In the genomic region with DNA sequence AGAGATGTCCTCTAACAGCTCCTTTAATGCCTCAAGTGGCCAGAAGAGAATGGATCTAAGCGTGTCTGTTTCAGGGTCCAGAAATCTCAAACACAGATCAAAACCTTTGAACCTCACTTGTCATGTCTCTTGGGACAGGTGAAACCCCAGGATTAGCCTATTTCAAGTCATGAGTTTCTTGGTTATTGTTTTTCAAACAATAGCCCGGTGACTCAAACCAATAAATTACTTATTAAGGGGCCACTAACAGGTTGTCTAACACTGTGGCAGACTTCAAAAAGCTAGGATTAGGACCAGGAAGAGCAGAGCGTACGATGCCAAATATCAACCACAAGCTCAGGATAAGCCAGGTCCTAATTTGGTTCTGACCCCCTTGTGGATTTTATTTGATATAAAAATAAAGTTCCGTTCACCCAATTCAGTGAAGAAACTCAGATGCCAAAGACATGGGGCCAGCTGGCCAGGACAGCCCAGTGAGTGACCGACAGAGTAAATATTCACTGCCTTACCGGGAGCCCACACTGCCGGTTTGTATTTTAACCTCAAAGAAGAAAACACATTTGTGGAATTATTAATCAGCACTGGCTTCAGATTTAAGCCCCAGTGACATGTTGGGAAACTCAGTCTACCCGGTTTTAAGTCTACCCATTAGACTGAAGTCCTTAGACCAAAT, we compare ENCODE assay signal across 29 mouse cellular contexts. TPM values are rescaled to one million over a fixed set of nuclear protein-coding genes. Genes with fewer than 3 reads are reported as not detected.
DNase-seq lines count a peak whose midpoint lies in the region; ATAC-seq and TF ChIP-seq lines count a peak whose summit lies in the region.
"Had no signal": no experiment of that assay in that cellular context is flagged by ENCODE, and none has a peak within 500 bp of the region (broad histone marks: within the 10 kb centered on the region; RNA-seq: fewer than 3 reads in every experiment).

No protein-coding gene starts in this region.

- H3K27ac ChIP-seq in liver, embryonic 15.5 days (replicated peaks), result no peak overlapping the region
- H3K27ac ChIP-seq in liver, embryonic 11.5 days (ENCODE audit: low read depth, low read length), result no peak overlapping the region
- no peak overlapping the region for H3K27ac ChIP-seq in intestine, postnatal 0 days (ENCODE audit: low read depth, low read length)
- peak overlapping the region; percentile 54 for H3K27ac ChIP-seq in kidney, postnatal 0 days
- no peak overlapping the region for H3K27ac ChIP-seq in hindbrain, embryonic 12.5 days
- H3K27ac ChIP-seq: embryonic facial prominence, embryonic 13.5 days; forebrain, embryonic 12.5 days; hindbrain, embryonic 10.5 days; hindbrain, postnatal 0 days; left cerebral cortex, adult 2 months; limb, embryonic 15.5 days; midbrain, embryonic 15.5 days; neural tube, embryonic 12.5 days; stomach, embryonic 15.5 days had no signal

- no peak for DNase-seq in liver, embryonic 11.5 days (ENCODE audit: low spot score)
- DNase-seq in kidney, postnatal 0 days (ENCODE audit: low spot score), result no peak
- DNase-seq in yolk sac, embryonic 10.5 days (ENCODE audit: low spot score), result peak; percentile 75
- no peak for DNase-seq in heart, adult 8-10 months (ENCODE audit: low spot score)
- DNase-seq in MN1 (ENCODE audit: low spot score), result no peak
- DNase-seq: adrenal gland, adult 2 months; cerebellum, adult 2 months; cerebellum, postnatal 25 days; embryo, embryonic 11 days; layer of hippocampus, adult 9-11 months; lung, postnatal 4 days; right cerebral cortex, adult 18-20 months; right cerebral cortex, postnatal 4 days; thymus, adult 18-20 months; thymus, postnatal 36 days had no signal

- no peaks in the 10 kb centered on the region for H3K9me3 ChIP-seq in liver, embryonic 15.5 days (replicated peaks)
- H3K9me3 ChIP-seq in liver, embryonic 11.5 days (ENCODE audit: control insufficient read depth, low read length), result no peaks in the 10 kb centered on the region
- H3K9me3 ChIP-seq in intestine, postnatal 0 days (ENCODE audit: control insufficient read depth), result no peaks in the 10 kb centered on the region
- H3K9me3 ChIP-seq in kidney, postnatal 0 days (replicated peaks; ENCODE audit: low read length), result no peaks in the 10 kb centered on the region
- H3K9me3 ChIP-seq in hindbrain, embryonic 12.5 days (replicated peaks), result no peaks in the 10 kb centered on the region
- H3K9me3 ChIP-seq: embryonic facial prominence, embryonic 13.5 days; forebrain, embryonic 12.5 days; hindbrain, embryonic 10.5 days; limb, embryonic 15.5 days; midbrain, embryonic 15.5 days; neural tube, embryonic 12.5 days; stomach, embryonic 15.5 days had no signal

- H3K4me1 ChIP-seq in liver, embryonic 15.5 days (replicated peaks), result peaks cover 29% of the 10 kb centered on the region
- peaks cover 3% of the 10 kb centered on the region; the same call in 1 of the 2 replicates for H3K4me1 ChIP-seq in liver, embryonic 11.5 days (replicated peaks; ENCODE audit: control insufficient read depth, insufficient read depth, low read length)
- H3K4me1 ChIP-seq in intestine, postnatal 0 days (replicated peaks; ENCODE audit: control insufficient read depth, insufficient read depth, low read length), result no peaks in the 10 kb centered on the region
- H3K4me1 ChIP-seq in kidney, postnatal 0 days (replicated peaks; ENCODE audit: insufficient read depth, low read length), result peaks cover 16% of the 10 kb centered on the region; the same call in 1 of the 2 replicates
- H3K4me1 ChIP-seq in hindbrain, embryonic 12.5 days, result peaks cover 6% of the 10 kb centered on the region
- H3K4me1 ChIP-seq: hindbrain, embryonic 10.5 days; limb, embryonic 15.5 days; stomach, embryonic 15.5 days had no signal

- H3K36me3 ChIP-seq in liver, embryonic 15.5 days (replicated peaks), result no peaks in the 10 kb centered on the region
- no peaks in the 10 kb centered on the region for H3K36me3 ChIP-seq in liver, embryonic 11.5 days (ENCODE audit: control insufficient read depth, insufficient read depth, low read length)
- H3K36me3 ChIP-seq in intestine, postnatal 0 days (ENCODE audit: control insufficient read depth, insufficient read depth), result 0 out of 2 replicates have a peak, but pooled peaks cover 8% of the 10 kb centered on the region
- no peaks in the 10 kb centered on the region for H3K36me3 ChIP-seq in kidney, postnatal 0 days (ENCODE audit: insufficient read depth, low read length)
- H3K36me3 ChIP-seq in hindbrain, embryonic 12.5 days, result no peaks in the 10 kb centered on the region
- H3K36me3 ChIP-seq: forebrain, embryonic 12.5 days; midbrain, embryonic 15.5 days; neural tube, embryonic 12.5 days had no signal

- no peak overlapping the region for H3K9ac ChIP-seq in liver, embryonic 15.5 days
- H3K9ac ChIP-seq in liver, embryonic 11.5 days (ENCODE audit: low read depth, low read length), result no peak overlapping the region
- no peak overlapping the region for H3K9ac ChIP-seq in intestine, postnatal 0 days (ENCODE audit: low read depth, low read length)
- no peak overlapping the region for H3K9ac ChIP-seq in kidney, postnatal 0 days (ENCODE audit: low read depth, low read length)
- H3K9ac ChIP-seq in hindbrain, embryonic 12.5 days, result no peak overlapping the region
- H3K9ac ChIP-seq: embryonic facial prominence, embryonic 13.5 days; forebrain, embryonic 12.5 days; limb, embryonic 15.5 days; midbrain, embryonic 15.5 days; neural tube, embryonic 12.5 days; stomach, embryonic 15.5 days had no signal

- 48% methylated on average over 9 of the region's 9 CpGs for WGBS in liver, embryonic 15.5 days (ENCODE audit: insufficient replicate concordance)
- whole genome bisulfite sequencing in liver, embryonic 11.5 days, result 73% methylated on average over 9 of the region's 9 CpGs
- WGBS in intestine, postnatal 0 days, result 53% methylated on average over 9 of the region's 9 CpGs
- 56% methylated on average over 9 of the region's 9 CpGs for WGBS in kidney, postnatal 0 days
- 89% methylated on average over 9 of the region's 9 CpGs for WGBS in hindbrain, embryonic 12.5 days

- no peak for TF ChIP-seq CTCF in intestine, postnatal 0 days (IDR thresholded peaks at IDR 0.05; ENCODE audit: low read depth)
- no peak for TF ChIP-seq CTCF in kidney, postnatal 0 days (IDR thresholded peaks at IDR 0.05; ENCODE audit: low read depth)

- H3K27me3 ChIP-seq in liver, embryonic 15.5 days, result no peaks in the 10 kb centered on the region
- H3K27me3 ChIP-seq in liver, embryonic 11.5 days (replicated peaks; ENCODE audit: control insufficient read depth, insufficient read depth, low read length), result no peaks in the 10 kb centered on the region
- H3K27me3 ChIP-seq in intestine, postnatal 0 days (replicated peaks; ENCODE audit: control insufficient read depth, insufficient read depth, low read length), result no peaks in the 10 kb centered on the region
- no peaks in the 10 kb centered on the region for H3K27me3 ChIP-seq in kidney, postnatal 0 days (ENCODE audit: insufficient read depth, low read length)
- H3K27me3 ChIP-seq in hindbrain, embryonic 12.5 days, result no peaks in the 10 kb centered on the region
- H3K27me3 ChIP-seq: embryonic facial prominence, embryonic 13.5 days; forebrain, embryonic 12.5 days; limb, embryonic 15.5 days; midbrain, embryonic 15.5 days; neural tube, embryonic 12.5 days; stomach, embryonic 15.5 days had no signal

- ATAC-seq in liver, embryonic 15.5 days (ENCODE audit: insufficient read depth), result 0 out of 2 replicates have a peak, but pooled peaks have one; percentile 25
- ATAC-seq in liver, embryonic 11.5 days (replicated peaks; ENCODE audit: low FRiP score), result no peak
- ATAC-seq in intestine, postnatal 0 days, result peak; percentile 35
- peak; percentile 51; the same call in 1 of the 2 replicates for ATAC-seq in kidney, postnatal 0 days (replicated peaks; ENCODE audit: low FRiP score, low read depth)
- no peak for ATAC-seq in hindbrain, embryonic 12.5 days (ENCODE audit: low FRiP score)
- ATAC-seq: hindbrain, postnatal 0 days; midbrain, embryonic 15.5 days had no signal

- no peak overlapping the region for H3K4me3 ChIP-seq in liver, embryonic 15.5 days (replicated peaks)
- no peak overlapping the region for H3K4me3 ChIP-seq in liver, embryonic 11.5 days (ENCODE audit: low read depth, low read length)
- no peak overlapping the region for H3K4me3 ChIP-seq in intestine, postnatal 0 days (ENCODE audit: low read depth, low read length)
- H3K4me3 ChIP-seq in kidney, postnatal 0 days (replicated peaks; ENCODE audit: low read depth, low read length), result no peak overlapping the region
- no peak overlapping the region for H3K4me3 ChIP-seq in hindbrain, embryonic 12.5 days
- H3K4me3 ChIP-seq: embryonic facial prominence, embryonic 13.5 days; erythroblast, embryonic 14.5 days; forebrain, embryonic 12.5 days; hindbrain, embryonic 10.5 days; left cerebral cortex, adult 2 months; limb, embryonic 15.5 days; midbrain, embryonic 15.5 days; neural tube, embryonic 12.5 days; stomach, embryonic 15.5 days had no signal

- no peak overlapping the region for H3K4me2 ChIP-seq in liver, embryonic 15.5 days
- no peak overlapping the region for H3K4me2 ChIP-seq in liver, embryonic 11.5 days
- H3K4me2 ChIP-seq in intestine, postnatal 0 days (replicated peaks; ENCODE audit: low read depth), result no peak overlapping the region
- no peak overlapping the region for H3K4me2 ChIP-seq in kidney, postnatal 0 days (ENCODE audit: low read length)
- no peak overlapping the region for H3K4me2 ChIP-seq in hindbrain, embryonic 12.5 days (replicated peaks)
- H3K4me2 ChIP-seq: embryonic facial prominence, embryonic 13.5 days; forebrain, embryonic 12.5 days; heart, embryonic 11.5 days; limb, embryonic 15.5 days; midbrain, embryonic 15.5 days; neural tube, embryonic 12.5 days; stomach, embryonic 15.5 days had no signal

RNA-seq across cellular contexts. Expression of gene Arid5b, which starts 15.1 kb away (rescaled TPM):
- 5.8 and 7.3 TPM in 2 replicates for polyA plus RNA-seq in liver, embryonic 15.5 days (2015; fragmentation: Nextera tagmentation; extraction: Ambion mirVana)
- 11.9 and 15.3 TPM in 2 replicates for polyA plus RNA-seq in liver, embryonic 11.5 days (2014; fragmentation: Nextera tagmentation; extraction: Ambion mirVana)
- 15.1 and 17.8 TPM in 2 replicates for polyA plus RNA-seq in intestine, postnatal 0 days (2015; fragmentation: Nextera tagmentation; extraction: Ambion mirVana)
- polyA plus RNA-seq in kidney, postnatal 0 days (2015; fragmentation: Nextera tagmentation; extraction: Ambion mirVana), result 30.3 and 31.1 TPM in 2 replicates
- 27.8 and 28.2 TPM in 2 replicates for polyA plus RNA-seq in hindbrain, embryonic 12.5 days (2016; fragmentation: Nextera tagmentation; extraction: Ambion mirVana)
- total RNA-seq in heart, adult 8-10 months (2022), result 10 to 100 TPM; 17.7 to 25.4 (median 18.5) TPM

Comparison
In these comparisons a context has a peak if more than half of its experiments do, and no peak if none do; other contexts are left out.
1. ATAC-seq: peak in liver, embryonic 15.5 days (single experiment), intestine, postnatal 0 days (single experiment) and kidney, postnatal 0 days (single experiment); none in liver, embryonic 11.5 days (single experiment) and hindbrain, embryonic 12.5 days (single experiment).